Mouse (Mus musculus) G1E (cell line): ENCODE measurements around the gene Spaca7.

Experiments used
- CTCF ChIP-seq: IDR thresholded peaks from 2 replicates; pipeline ENCODE4 v1.5.1; 2012; ENCODE audit warnings: low read depth, low read length, inconsistent platforms, mixed read lengths
- GATA1 ChIP-seq: IDR thresholded peaks from 2 replicates; pipeline ENCODE4 v1.6.1; 2012; ENCODE audit warnings: borderline replicate concordance, low read length, inconsistent platforms, mixed read lengths
- GATA2 ChIP-seq: IDR thresholded peaks from 2 replicates; pipeline ENCODE4 v1.6.1; 2012; ENCODE audit warnings: low read depth, low read length, inconsistent platforms, borderline replicate concordance
- POLR2AphosphoS5 ChIP-seq: IDR thresholded peaks from 2 replicates; pipeline ENCODE4 v1.6.1; 2012; ENCODE audit warnings: low read depth, low read length, inconsistent platforms; ENCODE audit not compliant: insufficient replicate concordance
- TAL1 ChIP-seq: conservative IDR thresholded peaks from 2 replicates; pipeline ENCODE4 v1.6.1; 2012; ENCODE audit warnings: low read depth, low read length, inconsistent platforms, mixed read lengths

DNA sequence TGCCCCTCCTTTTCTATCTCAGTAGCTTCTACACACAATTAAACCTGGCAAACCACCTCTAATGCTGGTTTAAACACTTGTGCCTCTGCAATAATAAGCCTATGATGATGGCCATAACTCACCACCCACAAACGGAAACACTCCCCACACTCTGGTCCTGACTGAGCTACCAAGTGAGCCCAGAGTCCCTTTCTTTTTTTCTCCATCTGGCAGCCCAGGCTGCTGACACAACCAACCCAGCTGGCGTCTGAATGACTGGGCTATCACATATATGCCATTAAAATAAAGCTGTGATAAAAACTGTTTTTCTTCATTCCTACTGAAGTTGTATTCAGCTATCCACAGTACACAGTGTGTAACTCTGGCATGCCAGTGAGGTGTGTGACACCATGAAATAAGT, 62.5 kb downstream of the Spaca7 start:
- TF ChIP-seq CTCF (no peak), TAL1 (no peak), GATA1 (no peak), GATA2 (no peak), POLR2AphosphoS5 (no peak)
